ENCODE assay signal across 24 mouse cellular contexts in the genomic region with DNA sequence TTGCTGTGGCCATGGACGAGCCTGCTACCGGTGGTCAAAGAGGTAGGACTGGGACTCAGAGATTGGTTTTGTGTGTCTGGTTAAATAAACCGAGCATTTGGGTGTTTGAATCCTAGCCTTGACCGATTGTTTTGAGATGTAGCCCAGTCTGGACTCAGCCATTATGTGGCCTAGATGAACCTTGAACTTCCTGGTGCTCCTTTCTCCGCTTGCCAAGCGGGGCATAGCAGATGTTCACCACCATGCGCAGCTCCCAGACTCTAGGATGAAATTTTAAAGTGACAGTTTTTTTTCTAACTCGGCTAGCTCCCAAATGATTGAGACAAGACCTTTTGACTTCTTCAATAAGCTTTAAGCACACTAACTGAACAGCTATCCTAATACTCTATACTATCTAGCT.
DNase-seq lines count a peak whose midpoint lies in the region; ATAC-seq and TF ChIP-seq lines count a peak whose summit lies in the region.
"Had no signal": no experiment of that assay in that cellular context is flagged by ENCODE, and none has a peak within 500 bp of the region (broad histone marks: within the 10 kb centered on the region; RNA-seq: fewer than 3 reads in every experiment).

No protein-coding gene starts in this region.

- TF ChIP-seq POLR2A in liver, adult 2 months (IDR thresholded peaks at IDR 0.05; ENCODE audit: extremely low read depth, insufficient read depth, low read length): no peak

- DNase-seq in kidney, adult 11 months: peak; percentile 40
- DNase-seq in kidney, adult 8-10 months: peak; percentile 48 to 51
- peak; percentile 33 to 60 for DNase-seq in kidney, postnatal 25 days
- no peak for DNase-seq in kidney, adult 18-20 months
- peak; percentile 45 for DNase-seq in liver, adult 2 months (ENCODE audit: extremely low read depth, low read depth, low spot score)
- DNase-seq in liver, embryonic 11.5 days (ENCODE audit: low spot score): no peak
- DNase-seq: adrenal gland, adult 2 months; adrenal gland, postnatal 10 days; adrenal gland, postnatal 25 days; cerebellum, adult 11 months; cerebellum, adult 18-20 months; cerebellum, adult 8-10 months; cerebellum, adult 9-11 months; cerebellum, postnatal 14 days; cerebellum, postnatal 36 days; embryo, embryonic 11 days had no signal

- peaks cover 5% of the 10 kb centered on the region; the same call in 1 of the 2 replicates for H3K9me3 ChIP-seq in kidney, embryonic 16.5 days (ENCODE audit: low read length)
- H3K9me3 ChIP-seq in kidney, embryonic 15.5 days (replicated peaks): 0 out of 2 replicates have a peak, but pooled peaks cover 6% of the 10 kb centered on the region
- no peaks in the 10 kb centered on the region for H3K9me3 ChIP-seq in liver, embryonic 11.5 days (ENCODE audit: control insufficient read depth, low read length)
- H3K9me3 ChIP-seq: embryonic facial prominence, embryonic 13.5 days; embryonic facial prominence, embryonic 15.5 days; forebrain, embryonic 12.5 days had no signal

- H3K4me3 ChIP-seq in kidney, embryonic 16.5 days (ENCODE audit: low read length): no peak overlapping the region
- no peak overlapping the region for H3K4me3 ChIP-seq in kidney, embryonic 15.5 days (replicated peaks)
- H3K4me3 ChIP-seq in liver, adult 2 months (ENCODE audit: insufficient read depth, low read depth, low read length): no peak overlapping the region
- no peak overlapping the region for H3K4me3 ChIP-seq in liver, embryonic 11.5 days (ENCODE audit: low read depth, low read length)
- H3K4me3 ChIP-seq: embryonic facial prominence, embryonic 13.5 days; embryonic facial prominence, embryonic 15.5 days; erythroblast, embryonic 14.5 days; forebrain, embryonic 10.5 days; forebrain, embryonic 12.5 days had no signal

- no peak for TF ChIP-seq CTCF in liver, adult 2 months (IDR thresholded peaks at IDR 0.05; ENCODE audit: low read depth, low read length)

- H3K4me1 ChIP-seq in kidney, embryonic 16.5 days (ENCODE audit: insufficient read depth, low read length): peaks cover 5% of the 10 kb centered on the region
- peaks cover 23% of the 10 kb centered on the region for H3K4me1 ChIP-seq in kidney, embryonic 15.5 days
- peaks cover 3% of the 10 kb centered on the region; the same call in 1 of the 2 replicates for H3K4me1 ChIP-seq in liver, adult 2 months (ENCODE audit: control insufficient read depth, insufficient read depth, low read length)
- no peaks in the 10 kb centered on the region for H3K4me1 ChIP-seq in liver, embryonic 11.5 days (replicated peaks; ENCODE audit: control insufficient read depth, insufficient read depth, low read length)
- H3K4me1 ChIP-seq: embryonic facial prominence, embryonic 13.5 days had no signal

- no peak overlapping the region for H3K27ac ChIP-seq in kidney, embryonic 16.5 days (ENCODE audit: low read length)
- no peak overlapping the region for H3K27ac ChIP-seq in kidney, embryonic 15.5 days
- no peak overlapping the region for H3K27ac ChIP-seq in liver, adult 2 months (replicated peaks; ENCODE audit: insufficient read depth, low read depth, low read length)
- no peak overlapping the region for H3K27ac ChIP-seq in liver, embryonic 11.5 days (ENCODE audit: low read depth, low read length)
- H3K27ac ChIP-seq: embryonic facial prominence, embryonic 13.5 days; embryonic facial prominence, embryonic 15.5 days; forebrain, embryonic 10.5 days; forebrain, embryonic 12.5 days had no signal

- no peak overlapping the region for H3K9ac ChIP-seq in kidney, embryonic 16.5 days (replicated peaks; ENCODE audit: low read length)
- H3K9ac ChIP-seq in kidney, embryonic 15.5 days: no peak overlapping the region
- no peak overlapping the region for H3K9ac ChIP-seq in liver, adult 2 months (ENCODE audit: low read depth, low read length)
- no peak overlapping the region for H3K9ac ChIP-seq in liver, embryonic 11.5 days (ENCODE audit: low read depth, low read length)
- H3K9ac ChIP-seq: embryonic facial prominence, embryonic 13.5 days; embryonic facial prominence, embryonic 15.5 days; forebrain, embryonic 12.5 days had no signal

- no peaks in the 10 kb centered on the region for H3K79me2 ChIP-seq in liver, adult 2 months (ENCODE audit: control insufficient read depth, insufficient read depth, low read length)

- 78% methylated on average over 8 of the region's 8 CpGs for WGBS in kidney, embryonic 16.5 days
- WGBS in kidney, embryonic 15.5 days: 86% methylated on average over 8 of the region's 8 CpGs
- 43% methylated on average over 8 of the region's 8 CpGs for WGBS in liver, adult 2 months
- 81% methylated on average over 8 of the region's 8 CpGs for WGBS in liver, embryonic 11.5 days

- H3K27me3 ChIP-seq in kidney, embryonic 16.5 days (ENCODE audit: insufficient read depth, low read length): no peaks in the 10 kb centered on the region
- H3K27me3 ChIP-seq in kidney, embryonic 15.5 days: no peaks in the 10 kb centered on the region
- H3K27me3 ChIP-seq in liver, adult 2 months (ENCODE audit: control insufficient read depth, insufficient read depth, low read length): no peaks in the 10 kb centered on the region
- no peaks in the 10 kb centered on the region for H3K27me3 ChIP-seq in liver, embryonic 11.5 days (replicated peaks; ENCODE audit: control insufficient read depth, insufficient read depth, low read length)
- H3K27me3 ChIP-seq: embryonic facial prominence, embryonic 13.5 days; embryonic facial prominence, embryonic 15.5 days; forebrain, embryonic 12.5 days had no signal

- ATAC-seq in kidney, embryonic 16.5 days (ENCODE audit: low FRiP score, low TSS enrichment): no peak
- no peak for ATAC-seq in kidney, embryonic 15.5 days (replicated peaks; ENCODE audit: low FRiP score)
- no peak for ATAC-seq in liver, embryonic 11.5 days (replicated peaks; ENCODE audit: low FRiP score)
- ATAC-seq: forebrain, embryonic 14.5 days had no signal

- no peak overlapping the region for H3K4me2 ChIP-seq in kidney, embryonic 16.5 days (replicated peaks; ENCODE audit: low read depth, low read length)
- H3K4me2 ChIP-seq in kidney, embryonic 15.5 days: no peak overlapping the region
- H3K4me2 ChIP-seq in liver, embryonic 11.5 days: no peak overlapping the region
- H3K4me2 ChIP-seq: embryonic facial prominence, embryonic 13.5 days; embryonic facial prominence, embryonic 15.5 days; forebrain, embryonic 12.5 days had no signal

- peaks cover 10% of the 10 kb centered on the region for H3K36me3 ChIP-seq in kidney, embryonic 16.5 days (ENCODE audit: insufficient read depth, low read length)
- peaks cover 9% of the 10 kb centered on the region for H3K36me3 ChIP-seq in kidney, embryonic 15.5 days
- H3K36me3 ChIP-seq in liver, adult 2 months (ENCODE audit: control insufficient read depth, insufficient read depth, low read length): no peaks in the 10 kb centered on the region
- H3K36me3 ChIP-seq in liver, embryonic 11.5 days (ENCODE audit: control insufficient read depth, insufficient read depth, low read length): no peaks in the 10 kb centered on the region
- H3K36me3 ChIP-seq: forebrain, embryonic 10.5 days; forebrain, embryonic 12.5 days had no signal

Comparison
In these comparisons a context has a peak if more than half of its experiments do, and no peak if none do; other contexts are left out.
1. DNase-seq: peak in kidney, adult 11 months (single experiment), kidney, adult 8-10 months (2 of 2), kidney, postnatal 25 days (2 of 2) and liver, adult 2 months (single experiment); none in kidney, adult 18-20 months (single experiment) and liver, embryonic 11.5 days (single experiment).